Mouse (Mus musculus) embryonic fibroblast, embryonic 13.5 days (primary cell): ENCODE measurements around the gene Usp39.

Experiments
- CTCF ChIP-seq: IDR thresholded peaks from 2 replicates; pipeline ENCODE4 v1.5.1; 2011; ENCODE audit warnings: mild to moderate bottlenecking, control low read depth, low read length, moderate library complexity, borderline replicate concordance; ENCODE audit not compliant: insufficient read depth
- POLR2A ChIP-seq: IDR thresholded peaks from 2 replicates; pipeline ENCODE4 v1.6.1; 2011; ENCODE audit warnings: low read depth, mild to moderate bottlenecking, control low read depth, low read length, moderate library complexity

- TF ChIP-seq POLR2A (no peak), CTCF (no peak)
Measured at GRCm38 (mm10) chr6:72344396-72345073, 449 bp downstream of the Usp39 start.
